Mouse (Mus musculus): Measurements from ENCODE around the gene Selenow. TPM values are rescaled to one million over a fixed set of nuclear protein-coding genes. Genes with fewer than 3 reads are reported as not detected.
"Not testable (repeated sequence)": the region's sequence is repeated elsewhere in the genome, so short reads cannot be mapped to it uniquely, and the experiment has no call there.

Selenow gene
- polyA plus RNA-seq, 1 experiment from 2014 or later, result 560 TPM

- no peak overlapping the region for H3K9ac ChIP-seq (ENCODE audit: low read length)
- no peak overlapping the region for H3K4me3 ChIP-seq (ENCODE audit: low read depth, low read length)
- 66% methylated on average over 4 of the region's 4 CpGs for WGBS
- ATAC-seq (ENCODE audit: low FRiP score, low TSS enrichment) (no peak), DNase-seq (ENCODE audit: low spot score) (no peak)
- TF ChIP-seq EP300 (optimal IDR thresholded peaks at IDR 0.05), result no peak
- TF ChIP-seq CTCF (IDR thresholded peaks at IDR 0.05; ENCODE audit: low read depth), result no peak
- H3K27me3 ChIP-seq (ENCODE audit: control insufficient read depth, insufficient read depth, low read length), result no peaks in the 10 kb centered on the region
- H3K36me3 ChIP-seq (ENCODE audit: control insufficient read depth, insufficient read depth, low read length), result peaks cover 6% of the 10 kb centered on the region; the same call in 1 of the 2 replicates
- no peak overlapping the region for H3K27ac ChIP-seq (replicated peaks)
- H3K9me3 ChIP-seq (ENCODE audit: control insufficient read depth, low read length), result no peaks in the 10 kb centered on the region
- H3K4me1 ChIP-seq (replicated peaks; ENCODE audit: control insufficient read depth, insufficient read depth), result peaks cover 6% of the 10 kb centered on the region; the same call in 1 of the 2 replicates
- no peak overlapping the region for H3K4me2 ChIP-seq (replicated peaks; ENCODE audit: low read depth)
These were observed 5.2 kb downstream of the Selenow start for GRCm38 (mm10) chr7:15916996-15917395.

GRCm38 (mm10) chr7:15916134-15916723 is 6.0 kb downstream of the Selenow start:
- no peak overlapping the region for H3K27ac ChIP-seq (replicated peaks)

GRCm38 (mm10) chr7:15915695-15916094 is 6.5 kb downstream of the Selenow start:
- H3K27ac ChIP-seq (replicated peaks); H3K4me3 ChIP-seq (ENCODE audit: low read depth, low read length); H3K4me1 ChIP-seq (replicated peaks; ENCODE audit: control insufficient read depth, insufficient read depth); ATAC-seq (ENCODE audit: low FRiP score, low TSS enrichment); H3K4me2 ChIP-seq (replicated peaks; ENCODE audit: low read depth); H3K9ac ChIP-seq (ENCODE audit: low read length); DNase-seq (ENCODE audit: low spot score); H3K9me3 ChIP-seq (ENCODE audit: control insufficient read depth, low read length); H3K27me3 ChIP-seq (ENCODE audit: control insufficient read depth, insufficient read depth, low read length); H3K36me3 ChIP-seq (ENCODE audit: control insufficient read depth, insufficient read depth, low read length): not testable (repeated sequence)
- WGBS, result 93% methylated on average over 4 of the region's 4 CpGs

More at GRCm38 (mm10) chr7:15916134-15916723, 6.0 kb downstream of the Selenow start:
- DNase-seq (ENCODE audit: low spot score) (no peak), ATAC-seq (ENCODE audit: low FRiP score, low TSS enrichment) (no peak)
- no peak overlapping the region for H3K4me2 ChIP-seq (replicated peaks; ENCODE audit: low read depth)
- H3K9me3 ChIP-seq (ENCODE audit: control insufficient read depth, low read length), result no peaks in the 10 kb centered on the region
- 66% methylated on average over 3 of the region's 3 CpGs for WGBS
- no peak overlapping the region for H3K9ac ChIP-seq (ENCODE audit: low read length)
- H3K36me3 ChIP-seq (ENCODE audit: control insufficient read depth, insufficient read depth, low read length), result peaks cover 6% of the 10 kb centered on the region; the same call in 1 of the 2 replicates
- H3K4me1 ChIP-seq (replicated peaks; ENCODE audit: control insufficient read depth, insufficient read depth), result peaks cover 6% of the 10 kb centered on the region; the same call in 1 of the 2 replicates
- H3K27me3 ChIP-seq (ENCODE audit: control insufficient read depth, insufficient read depth, low read length), result no peaks in the 10 kb centered on the region
- no peak overlapping the region for H3K4me3 ChIP-seq (ENCODE audit: low read depth, low read length)
- no peak for TF ChIP-seq EP300 (optimal IDR thresholded peaks at IDR 0.05)
- TF ChIP-seq CTCF (IDR thresholded peaks at IDR 0.05; ENCODE audit: low read depth), result no peak

GRCm38 (mm10) chr7:15914751-15915150 is 7.5 kb downstream of the Selenow start:
- no peaks in the 10 kb centered on the region for H3K27me3 ChIP-seq (ENCODE audit: control insufficient read depth, insufficient read depth, low read length)
- H3K4me1 ChIP-seq (replicated peaks; ENCODE audit: control insufficient read depth, insufficient read depth), result no peaks in the 10 kb centered on the region
- no peak overlapping the region for H3K9ac ChIP-seq (ENCODE audit: low read length)
- DNase-seq (ENCODE audit: low spot score), result no peak
- H3K36me3 ChIP-seq (ENCODE audit: control insufficient read depth, insufficient read depth, low read length), result peaks cover 6% of the 10 kb centered on the region; the same call in 1 of the 2 replicates
- 86% methylated on average over 2 of the region's 2 CpGs for WGBS
- TF ChIP-seq CTCF (IDR thresholded peaks at IDR 0.05; ENCODE audit: low read depth), result no peak
- TF ChIP-seq EP300 (optimal IDR thresholded peaks at IDR 0.05), result no peak
- no peaks in the 10 kb centered on the region for H3K9me3 ChIP-seq (ENCODE audit: control insufficient read depth, low read length)
- no peak overlapping the region for H3K4me3 ChIP-seq (ENCODE audit: low read depth, low read length)
- no peak overlapping the region for H3K4me2 ChIP-seq (replicated peaks; ENCODE audit: low read depth)
- no peak overlapping the region for H3K27ac ChIP-seq (replicated peaks)
- no peak for ATAC-seq (ENCODE audit: low FRiP score, low TSS enrichment)

- DNase-seq (ENCODE audit: low spot score), result peak; percentile 47
- Histone ChIP-seq H3K9me3 (ENCODE audit: control insufficient read depth, low read length) (no peaks in the 10 kb centered on the region), H3K36me3 (ENCODE audit: control insufficient read depth, insufficient read depth, low read length) (peaks cover 6% of the 10 kb centered on the region; the same call in 1 of the 2 replicates), H3K4me3 (ENCODE audit: low read depth, low read length) (no peak overlapping the region), H3K27ac (replicated peaks) (no peak overlapping the region), H3K9ac (ENCODE audit: low read length) (no peak overlapping the region), H3K4me1 (replicated peaks; ENCODE audit: control insufficient read depth, insufficient read depth) (no peaks in the 10 kb centered on the region), H3K27me3 (ENCODE audit: control insufficient read depth, insufficient read depth, low read length) (no peaks in the 10 kb centered on the region), H3K4me2 (replicated peaks; ENCODE audit: low read depth) (no peak overlapping the region)
- 30% methylated on average over 2 of the region's 2 CpGs for WGBS
- ATAC-seq (ENCODE audit: low FRiP score, low TSS enrichment), result no peak
- TF ChIP-seq EP300 (optimal IDR thresholded peaks at IDR 0.05), result no peak
- TF ChIP-seq CTCF (IDR thresholded peaks at IDR 0.05; ENCODE audit: low read depth), result peak; percentile 81
These were observed 8.0 kb downstream of the Selenow start for GRCm38 (mm10) chr7:15914252-15914651.

- TF ChIP-seq EP300 (optimal IDR thresholded peaks at IDR 0.05) (no peak), CTCF (IDR thresholded peaks at IDR 0.05; ENCODE audit: low read depth) (peak; percentile 89)
- ATAC-seq (ENCODE audit: low FRiP score, low TSS enrichment), result peak; percentile 44
- Histone ChIP-seq H3K4me2 (replicated peaks; ENCODE audit: low read depth) (no peak overlapping the region), H3K9ac (ENCODE audit: low read length) (no peak overlapping the region), H3K4me1 (replicated peaks; ENCODE audit: control insufficient read depth, insufficient read depth) (no peaks in the 10 kb centered on the region), H3K36me3 (ENCODE audit: control insufficient read depth, insufficient read depth, low read length) (no peaks in the 10 kb centered on the region), H3K4me3 (ENCODE audit: low read depth, low read length) (no peak overlapping the region), H3K27ac (replicated peaks) (no peak overlapping the region), H3K27me3 (ENCODE audit: control insufficient read depth, insufficient read depth, low read length) (no peaks in the 10 kb centered on the region), H3K9me3 (ENCODE audit: control insufficient read depth, low read length) (no peaks in the 10 kb centered on the region)
- DNase-seq (ENCODE audit: low spot score), result peak; percentile 73
- 0% methylated on average over 4 of the region's 4 CpGs for WGBS
These were observed 10.0 kb downstream of the Selenow start for GRCm38 (mm10) chr7:15912183-15912582.

Measured in stomach, postnatal 0 days (tissue).